Mouse (Mus musculus) MEL (cell line): Measurements from ENCODE around the gene Olfr462. TPM values are rescaled to one million over a fixed set of nuclear protein-coding genes. Genes with fewer than 3 reads are reported as not detected.

Experiments used
- DNase-seq: peaks from one replicate; pipeline ENCODE4 v3.0.0; 2011; ENCODE audit warnings: low read depth, low spot score
- H3K27ac ChIP-seq: 2 replicates; pipeline ENCODE4 v1.5.1; 2012; ENCODE audit warnings: low read depth, mild to moderate bottlenecking, control low read depth, low read length, moderate library complexity; ENCODE audit not compliant: control insufficient read depth
- H3K27me3 ChIP-seq, 2 experiments: fragments of 150-350 bp in 1 of 2; sonication (generic) in 1 of 2; 2 replicates each; pipeline ENCODE4 v1.6.1; 2012; ENCODE audit warnings: low read length in 2 of 2, mild to moderate bottlenecking in 2 of 2, improper control_type of control experiment in 1 of 2, moderate library complexity in 1 of 2; ENCODE audit not compliant: insufficient read depth in 2 of 2, control insufficient read depth in 1 of 2
- H3K36me3 ChIP-seq, 2 experiments: 2 replicates each; pipeline ENCODE4 v1.6.1; 2012 to 2014; ENCODE audit warnings: low read length in 2 of 2, improper control_type of control experiment in 1 of 2, inconsistent platforms in 1 of 2, mild to moderate bottlenecking in 1 of 2; ENCODE audit not compliant: insufficient read depth in 2 of 2, control insufficient read depth in 1 of 2
- H3K4me1 ChIP-seq, 2 experiments: fragments of 150-350 bp in 1 of 2; sonication (generic) in 1 of 2; 2 replicates each; pipeline ENCODE4 v1.6.1; 2012; ENCODE audit warnings: low read length in 2 of 2, improper control_type of control experiment in 1 of 2, mild to moderate bottlenecking in 1 of 2; ENCODE audit not compliant: insufficient read depth in 2 of 2, control insufficient read depth in 1 of 2
- H3K4me3 ChIP-seq, 2 experiments: fragments of 150-350 bp in 1 of 2; sonication (generic) in 1 of 2; 2 replicates each; pipeline ENCODE4 v1.5.1; 2012; ENCODE audit warnings: low read depth in 2 of 2, low read length in 2 of 2, mild to moderate bottlenecking in 2 of 2, moderate library complexity in 2 of 2, control low read depth in 1 of 2, improper control_type of control experiment in 1 of 2; ENCODE audit not compliant: control insufficient read depth in 1 of 2, insufficient read depth in 1 of 2
- H3K79me2 ChIP-seq: 2 replicates; pipeline ENCODE4 v1.6.1; 2012; ENCODE audit warnings: mild to moderate bottlenecking, low read length, moderate library complexity; ENCODE audit not compliant: control insufficient read depth, poor library complexity, insufficient read depth
- H3K9ac ChIP-seq: 2 replicates; pipeline ENCODE4 v1.6.1; 2012; ENCODE audit warnings: low read depth, mild to moderate bottlenecking, control low read depth, low read length, moderate library complexity; ENCODE audit not compliant: control insufficient read depth, poor library complexity, severe bottlenecking
- H3K9me3 ChIP-seq: fragments of 150-350 bp; sonication (generic); replicated peaks from 2 replicates; pipeline ENCODE4 v1.6.1; 2012; ENCODE audit warnings: mild to moderate bottlenecking, low read length, improper control_type of control experiment, moderate library complexity; ENCODE audit not compliant: insufficient read depth
- CHD1 ChIP-seq: IDR thresholded peaks from 2 replicates; pipeline ENCODE4 v1.6.1; 2012; ENCODE audit warnings: low read depth, mild to moderate bottlenecking, inconsistent platforms, low read length, improper control_type of control experiment
- CTCF ChIP-seq, 3 experiments: IDR thresholded peaks in 2 of 3; conservative IDR thresholded peaks in 1 of 3; 2 replicates each; pipeline ENCODE4 v1.5.1; 2011 to 2012; ENCODE audit warnings: low read length in 3 of 3, low read depth in 2 of 3, mild to moderate bottlenecking in 2 of 3, improper control_type of control experiment in 1 of 3, inconsistent platforms in 1 of 3, mixed read lengths in 1 of 3, moderate library complexity in 1 of 3; ENCODE audit not compliant: control insufficient read depth in 1 of 3, insufficient read depth in 1 of 3, poor library complexity in 1 of 3, severe bottlenecking in 1 of 3
- ELF1 ChIP-seq: IDR thresholded peaks from 2 replicates; pipeline ENCODE4 v1.6.1; 2014; ENCODE audit warnings: low read depth, mild to moderate bottlenecking, inconsistent platforms, low read length, improper control_type of control experiment, moderate library complexity
- ETS1 ChIP-seq: IDR thresholded peaks from 2 replicates; pipeline ENCODE4 v1.6.1; 2012; ENCODE audit warnings: low read depth, mild to moderate bottlenecking, inconsistent platforms, low read length, improper control_type of control experiment, moderate library complexity
- GABPA ChIP-seq: IDR thresholded peaks from 2 replicates; pipeline ENCODE4 v1.6.1; 2012; ENCODE audit warnings: low read depth, mild to moderate bottlenecking, inconsistent platforms, low read length, improper control_type of control experiment, moderate library complexity
- GATA1 ChIP-seq: IDR thresholded peaks from 2 replicates; pipeline ENCODE4 v1.6.1; 2011; ENCODE audit warnings: low read depth, low read length, improper control_type of control experiment
- KAT2A ChIP-seq: conservative IDR thresholded peaks from 2 replicates; pipeline ENCODE4 v1.6.1; 2012; ENCODE audit warnings: low read depth, low read length, improper control_type of control experiment, inconsistent platforms
- MAFK ChIP-seq: IDR thresholded peaks from 2 replicates; pipeline ENCODE4 v1.6.1; 2011; ENCODE audit warnings: low read depth, mild to moderate bottlenecking, low read length, improper control_type of control experiment, borderline replicate concordance
- MAX ChIP-seq: IDR thresholded peaks from 2 replicates; pipeline ENCODE4 v1.6.1; 2011; ENCODE audit warnings: low read length, improper control_type of control experiment
- MAZ ChIP-seq: IDR thresholded peaks from 2 replicates; pipeline ENCODE4 v1.6.1; 2012; ENCODE audit warnings: low read depth, mild to moderate bottlenecking, inconsistent platforms, low read length, improper control_type of control experiment
- MEF2A ChIP-seq: IDR thresholded peaks from 2 replicates; pipeline ENCODE4 v1.6.1; 2014; ENCODE audit warnings: low read depth, mild to moderate bottlenecking, inconsistent platforms, low read length, improper control_type of control experiment; ENCODE audit not compliant: poor library complexity, insufficient replicate concordance, severe bottlenecking; ENCODE audit errors: extremely low read depth
- MXI1 ChIP-seq: IDR thresholded peaks from 2 replicates; pipeline ENCODE4 v1.6.1; 2011; ENCODE audit warnings: mild to moderate bottlenecking, low read depth, low read length, improper control_type of control experiment
- MYB ChIP-seq: IDR thresholded peaks from 2 replicates; pipeline ENCODE4 v1.6.1; 2011; ENCODE audit warnings: mild to moderate bottlenecking, low read depth, low read length, improper control_type of control experiment
- NELFE ChIP-seq: IDR thresholded peaks from 2 replicates; pipeline ENCODE4 v1.6.1; 2011; ENCODE audit warnings: low read depth, low read length, improper control_type of control experiment
- POLR2A ChIP-seq, 2 experiments: IDR thresholded peaks; 2 replicates each; pipeline ENCODE4 v1.6.1; 2011 to 2012; ENCODE audit warnings: low read length in 2 of 2, mild to moderate bottlenecking in 2 of 2, control low read depth in 1 of 2, improper control_type of control experiment in 1 of 2, low read depth in 1 of 2, moderate library complexity in 1 of 2; ENCODE audit not compliant: control insufficient read depth in 1 of 2, insufficient read depth in 1 of 2, poor library complexity in 1 of 2
- POLR2AphosphoS2 ChIP-seq: IDR thresholded peaks from 2 replicates; pipeline ENCODE4 v1.6.1; 2011; ENCODE audit warnings: low read length, improper control_type of control experiment
- POLR2AphosphoS5 ChIP-seq: IDR thresholded peaks from 2 replicates; pipeline ENCODE4 v1.6.1; 2012; ENCODE audit warnings: low read depth, borderline replicate concordance, mild to moderate bottlenecking, inconsistent platforms, low read length, moderate library complexity, mixed read lengths
- RCOR1 ChIP-seq: IDR thresholded peaks from 2 replicates; pipeline ENCODE4 v1.6.1; 2012; ENCODE audit warnings: low read depth, mild to moderate bottlenecking, inconsistent platforms, low read length, improper control_type of control experiment
- SIN3A ChIP-seq: IDR thresholded peaks from 2 replicates; pipeline ENCODE4 v1.6.1; 2012; ENCODE audit warnings: low read length, improper control_type of control experiment, inconsistent platforms
- SMC3 ChIP-seq: IDR thresholded peaks from 2 replicates; pipeline ENCODE4 v1.6.1; 2011; ENCODE audit warnings: low read depth, low read length, improper control_type of control experiment
- TAL1 ChIP-seq: IDR thresholded peaks from 2 replicates; pipeline ENCODE4 v1.6.1; 2012; ENCODE audit warnings: mild to moderate bottlenecking, inconsistent platforms, low read length, moderate library complexity, mixed read lengths
- TBP ChIP-seq: IDR thresholded peaks from 2 replicates; pipeline ENCODE4 v1.8.0; 2011; ENCODE audit warnings: low read depth, low read length, improper control_type of control experiment
- TCF12 ChIP-seq: IDR thresholded peaks from 2 replicates; pipeline ENCODE4 v1.6.1; 2014; ENCODE audit warnings: low read depth, mild to moderate bottlenecking, inconsistent platforms, low read length, improper control_type of control experiment, moderate library complexity
- USF1 ChIP-seq: IDR thresholded peaks from 2 replicates; pipeline ENCODE4 v1.6.1; 2014; ENCODE audit warnings: low read depth, mild to moderate bottlenecking, inconsistent platforms, low read length, improper control_type of control experiment, moderate library complexity
- ZKSCAN1 ChIP-seq: IDR thresholded peaks from 2 replicates; pipeline ENCODE4 v1.6.1; 2012; ENCODE audit warnings: low read depth, mild to moderate bottlenecking, inconsistent platforms, low read length, improper control_type of control experiment, moderate library complexity
- ZNF384 ChIP-seq: IDR thresholded peaks from 2 replicates; pipeline ENCODE4 v1.6.1; 2012; ENCODE audit warnings: low read depth, mild to moderate bottlenecking, inconsistent platforms, low read length, improper control_type of control experiment
- polyA plus RNA-seq, 2 experiments: library from polyadenylated mRNA; stranded (reverse) in 1 of 2; unstranded in 1 of 2; fragments of >175 nt in 1 of 2; fragments of >200 nt in 1 of 2; gene quantifications; 2 replicates each; pipeline versions ENCODE4 v1.2.1 to v1.2.4; 2012; ENCODE audit warnings: low replicate concordance in 2 of 2, low read depth in 1 of 2; ENCODE audit not compliant: insufficient read length in 2 of 2, insufficient read depth in 1 of 2, missing spikeins in 1 of 2
- total RNA-seq: library from RNA; depleted of rRNA; stranded (reverse); fragments of 300-350 nt; gene quantifications from 2 replicates; pipeline ENCODE4 v1.2.3, GENCODE M21; 2012

The Olfr462 gene
- total and polyA plus RNA-seq, 3 experiments: not detected

- TF ChIP-seq NELFE (no peak), CHD1 (no peak), TAL1 (no peak), POLR2AphosphoS2 (no peak), MXI1 (no peak), KAT2A (no peak), SIN3A (no peak), USF1 (no peak), MAX (no peak), ZKSCAN1 (no peak), POLR2AphosphoS5 (no peak), GABPA (no peak), ELF1 (no peak), RCOR1 (no peak)
- no peaks in the 10 kb centered on the region for H3K4me1 ChIP-seq
- H3K27ac ChIP-seq: no peak within 1 kb of the TSS
- H3K9ac ChIP-seq: no peak within 1 kb of the TSS
- no peak for DNase-seq
- no peaks in the 10 kb centered on the region for H3K9me3 ChIP-seq
- no peaks in the 10 kb centered on the region for H3K36me3 ChIP-seq
- H3K4me3 ChIP-seq: no peak within 1 kb of the TSS
- no peaks in the 10 kb centered on the region for H3K79me2 ChIP-seq
- peaks cover 3 to 15% of the 10 kb centered on the region in 2 experiments; a peak in 3 of 4 replicates for H3K27me3 ChIP-seq
Measured at GRCm38 (mm10) chr11:87875436-87875835, 16.6 kb downstream of the Olfr462 start, which contains the start of gene Epx. Gene Epx (minus strand): TSS chr11:87875536.

GRCm38 (mm10) chr11:87871766-87872165 lies 20.3 kb downstream of the Olfr462 start:
- no peaks in the 10 kb centered on the region for H3K36me3 ChIP-seq
- TF ChIP-seq MAFK (no peak), CHD1 (no peak), KAT2A (no peak), ZNF384 (no peak), POLR2A (IDR thresholded peaks at IDR 0.05; ENCODE audit: control insufficient read depth in 1 of 2, insufficient read depth in 1 of 2, low read depth in 1 of 2, low read length in 2 of 2, poor library complexity in 1 of 2) (no peak), MEF2A (no peak), CTCF (IDR thresholded peaks at IDR 0.05 in 2 of 3, conservative IDR thresholded peaks at IDR 0.05 in 1 of 3; ENCODE audit: control insufficient read depth in 1 of 3, insufficient read depth in 1 of 3, low read depth in 2 of 3, low read length in 3 of 3, poor library complexity in 1 of 3, severe bottlenecking in 1 of 3) (no peak), MAZ (no peak), SIN3A (no peak), TCF12 (no peak), TAL1 (no peak), MYB (no peak), TBP (no peak), SMC3 (no peak), GATA1 (no peak), POLR2AphosphoS5 (no peak), RCOR1 (no peak), MXI1 (no peak), ETS1 (no peak)
- H3K27ac ChIP-seq: no peak overlapping the region
- peaks cover 0 to 4% of the 10 kb centered on the region in 2 experiments; a peak in 2 of 4 replicates for H3K27me3 ChIP-seq
- no peak for DNase-seq
- no peaks in the 10 kb centered on the region for H3K9me3 ChIP-seq
- no peak overlapping the region for H3K4me3 ChIP-seq
- H3K4me1 ChIP-seq: no peaks in the 10 kb centered on the region
- H3K9ac ChIP-seq: no peak overlapping the region
- no peaks in the 10 kb centered on the region for H3K79me2 ChIP-seq
